Mouse (Mus musculus) heart, postnatal 25 days (tissue): ENCODE data around the gene Hnf1a. TPM values are rescaled to one million over a fixed set of nuclear protein-coding genes. Genes with fewer than 3 reads are reported as not detected.

ENCODE experiments used
- DNase-seq: peaks from one replicate; pipeline ENCODE4 v3.0.0; 2022; ENCODE audit warnings: low spot score
- intact Hi-C: fragments of 180-260 bp; cut with DNase I; formaldehyde crosslinking; loops from one replicate; pipeline ENCODE4 v1.15.1; 2025
- total RNA-seq, 2 experiments: library from RNA; stranded (reverse); gene quantifications; 2 replicates each; pipeline ENCODE4 v1.2.3; 2021

Hnf1a gene
- total RNA-seq, 2 experiments from 2014 or later = not detected

DNA sequence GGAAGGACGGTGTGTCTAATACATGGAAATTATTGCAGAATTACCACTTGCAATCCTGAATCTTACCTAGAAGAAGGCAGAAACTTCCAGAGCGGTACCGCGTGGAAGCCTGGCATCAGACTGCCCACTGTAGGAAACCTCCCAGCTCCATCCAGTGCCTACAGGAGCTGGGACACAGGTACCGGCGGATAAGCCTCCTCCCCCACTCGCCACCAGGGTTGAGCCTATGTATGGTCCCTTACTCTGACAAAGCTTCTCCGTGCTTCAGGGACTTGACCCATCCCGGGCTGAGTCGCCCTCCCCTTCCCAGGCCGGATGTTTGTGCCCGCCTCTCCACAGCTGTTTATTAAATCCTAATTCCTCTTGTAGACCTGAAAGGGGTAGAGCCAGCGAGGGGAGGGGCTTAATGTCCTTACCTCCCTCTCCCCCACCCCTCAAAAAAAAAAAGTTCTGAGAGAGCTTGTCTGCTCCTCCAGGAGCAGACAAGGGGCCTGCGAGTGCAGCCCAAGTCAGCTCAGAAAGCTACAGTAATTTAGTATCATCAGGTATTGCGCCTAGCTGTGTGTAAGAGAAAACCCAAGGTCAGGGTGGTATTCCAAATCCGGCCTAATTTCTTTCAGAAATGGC is 9.3 kb upstream of the Hnf1a start:
- intact Hi-C loops = loop anchor here (2.0 kb wide), 1 partner anchor 29 kb away; no protein-coding TSS in a partner anchor
- no peak for DNase-seq

DNA sequence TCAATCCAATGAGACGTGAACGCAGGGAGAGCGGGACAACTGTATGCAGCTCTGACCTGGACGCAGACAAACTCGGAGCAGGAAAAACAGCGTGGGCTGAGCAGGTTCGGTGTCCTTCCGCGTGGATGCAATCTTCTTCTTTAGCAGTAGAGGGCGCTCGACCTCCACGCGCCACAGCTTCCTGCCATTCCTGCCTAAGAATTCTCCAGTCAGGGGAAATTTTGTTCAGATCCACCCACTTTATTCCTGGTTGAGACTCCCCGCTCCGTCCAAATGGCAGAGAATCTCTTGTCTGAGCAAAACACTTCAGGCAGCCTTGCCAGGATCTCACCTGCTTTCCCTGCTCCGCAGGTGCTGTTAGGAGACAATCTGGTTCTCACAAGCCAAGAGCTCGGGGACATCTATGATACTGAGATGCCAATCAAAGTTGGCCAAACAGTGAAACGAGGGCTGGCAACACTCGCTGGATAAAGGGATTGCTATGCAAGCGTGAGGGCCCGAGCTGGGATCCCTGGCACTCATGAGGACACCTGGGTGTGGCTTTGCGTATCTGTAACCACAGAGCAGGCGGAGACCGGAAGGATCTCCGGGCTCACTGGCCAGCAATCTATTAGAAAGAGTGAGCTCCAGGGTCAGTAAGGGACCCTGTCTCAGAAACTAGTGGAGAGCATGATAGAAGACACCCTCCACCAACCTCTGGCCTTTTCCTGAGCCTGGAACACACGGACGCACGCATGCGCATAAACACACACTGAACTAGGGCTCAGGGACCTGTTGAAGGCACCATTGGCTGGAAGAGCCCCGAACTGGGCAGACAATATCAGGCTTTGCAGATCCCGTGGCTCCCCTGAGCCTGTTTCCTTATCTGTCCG is 8.6 kb upstream of the Hnf1a start:
- intact Hi-C loops = loop anchor here (1.0 to 5.0 kb wide), 5 partner anchors 29 to 257 kb away; no protein-coding TSS in a partner anchor

GRCm38 (mm10) chr5:114978888-114979249 is 8.0 kb upstream of the Hnf1a start:
- intact Hi-C loops = loop anchor here (1.0 to 5.0 kb wide), 4 partner anchors 97 to 258 kb away; no protein-coding TSS in a partner anchor
- DNase-seq = no peak

More for the DNA sequence above, 8.6 kb upstream of the Hnf1a start:
- peak; percentile 51 for DNase-seq

DNA sequence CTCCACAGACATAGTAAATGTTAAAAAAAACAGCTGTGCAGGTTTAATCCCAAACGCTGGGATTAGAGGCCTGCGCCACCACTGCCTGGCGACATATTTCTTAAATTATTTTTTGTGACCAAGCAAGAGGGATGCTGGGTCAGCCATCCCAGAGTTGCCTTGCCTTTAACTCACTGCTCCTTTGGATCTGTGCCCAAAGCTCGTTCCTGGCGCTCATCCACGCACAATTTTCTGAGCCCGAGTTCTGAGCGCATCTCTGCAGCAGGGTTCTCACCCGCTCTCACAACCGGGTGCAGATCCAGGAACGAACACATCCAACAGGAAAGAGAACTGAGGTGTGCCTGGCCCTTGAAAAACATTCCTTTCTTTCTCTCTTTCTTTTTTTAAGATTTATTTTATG is 7.6 kb upstream of the Hnf1a start:
- intact Hi-C loops = loop anchor here (2.0 to 5.0 kb wide), 2 partner anchors 209 to 258 kb away; no protein-coding TSS in a partner anchor
- no peak for DNase-seq

DNA sequence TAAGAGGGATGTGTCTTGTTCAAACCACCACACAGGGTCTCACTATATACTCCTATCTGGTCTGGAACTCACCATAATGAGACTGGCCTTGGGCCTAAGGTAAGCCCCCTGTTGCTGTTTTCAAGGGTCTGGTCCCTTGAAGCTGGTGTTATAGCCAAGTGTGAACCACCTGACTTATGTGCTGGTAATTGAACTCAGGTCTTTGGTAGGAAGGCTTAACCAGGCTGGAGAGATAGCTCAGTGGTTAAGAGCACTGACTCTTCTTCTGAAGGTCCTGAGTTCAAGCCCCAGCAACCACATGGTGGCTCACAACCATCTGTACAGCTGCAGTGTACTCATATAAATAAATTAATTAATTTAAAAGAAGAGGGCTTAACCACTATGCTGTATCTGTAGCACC is 6.0 kb upstream of the Hnf1a start:
- intact Hi-C loops = loop anchor here (5.0 kb wide), 1 partner anchor 210 kb away; no protein-coding TSS in a partner anchor
- DNase-seq = no peak

GRCm38 (mm10) chr5:114973131-114973530 is 2.2 kb upstream of the Hnf1a start:
- DNase-seq = no peak
- intact Hi-C loops = no loop called here

DNA sequence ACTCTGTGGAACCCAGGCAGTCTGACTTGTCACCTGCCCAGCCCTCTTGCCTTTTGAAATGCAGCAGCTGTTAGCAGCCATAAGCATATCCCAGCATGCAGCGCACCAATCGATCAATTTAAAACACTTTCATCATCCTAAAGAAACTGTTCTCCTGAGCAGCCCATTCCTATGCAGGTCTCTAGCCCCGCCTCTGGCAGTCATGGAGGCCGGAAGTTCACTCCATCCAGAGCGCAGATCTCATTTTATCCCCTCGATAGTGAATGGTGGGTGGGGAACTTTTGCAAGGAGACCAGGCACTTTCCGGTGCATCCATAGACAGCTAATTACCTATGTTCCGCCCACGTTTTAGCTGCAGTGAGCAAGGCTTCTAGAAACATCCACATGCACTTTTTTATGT is 1.3 kb upstream of the Hnf1a start:
- intact Hi-C loops = no loop called here
- DNase-seq = no peak

- intact Hi-C loops = no loop called here
- no peak for DNase-seq
Measured at GRCm38 (mm10) chr5:114969609-114970215, 1.2 kb downstream of the Hnf1a start.

- DNase-seq = no peak
- intact Hi-C loops = no loop called here
Measured at GRCm38 (mm10) chr5:114969064-114969463, 1.8 kb downstream of the Hnf1a start.

DNA sequence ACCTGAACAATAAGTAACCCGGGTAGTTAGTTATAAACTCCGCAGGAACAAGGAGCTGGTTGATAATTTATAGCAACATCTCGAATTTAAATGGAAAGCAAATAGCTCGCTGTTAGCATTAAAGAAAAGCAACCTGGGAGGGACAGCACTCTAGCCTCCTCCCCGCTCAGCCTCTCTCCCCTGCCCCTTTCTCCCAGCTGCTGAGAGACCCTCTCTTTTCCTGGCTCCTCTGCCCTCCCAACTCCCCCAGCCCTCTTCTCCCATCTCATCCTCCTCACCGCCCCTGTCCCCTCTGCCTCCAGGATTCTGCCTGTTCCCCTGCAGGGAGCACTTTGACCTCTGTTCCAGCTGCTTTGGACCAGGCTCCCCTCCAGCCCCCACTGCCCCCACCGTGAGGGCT is 2.2 kb downstream of the Hnf1a start:
- no peak for DNase-seq
- intact Hi-C loops = no loop called here

DNA sequence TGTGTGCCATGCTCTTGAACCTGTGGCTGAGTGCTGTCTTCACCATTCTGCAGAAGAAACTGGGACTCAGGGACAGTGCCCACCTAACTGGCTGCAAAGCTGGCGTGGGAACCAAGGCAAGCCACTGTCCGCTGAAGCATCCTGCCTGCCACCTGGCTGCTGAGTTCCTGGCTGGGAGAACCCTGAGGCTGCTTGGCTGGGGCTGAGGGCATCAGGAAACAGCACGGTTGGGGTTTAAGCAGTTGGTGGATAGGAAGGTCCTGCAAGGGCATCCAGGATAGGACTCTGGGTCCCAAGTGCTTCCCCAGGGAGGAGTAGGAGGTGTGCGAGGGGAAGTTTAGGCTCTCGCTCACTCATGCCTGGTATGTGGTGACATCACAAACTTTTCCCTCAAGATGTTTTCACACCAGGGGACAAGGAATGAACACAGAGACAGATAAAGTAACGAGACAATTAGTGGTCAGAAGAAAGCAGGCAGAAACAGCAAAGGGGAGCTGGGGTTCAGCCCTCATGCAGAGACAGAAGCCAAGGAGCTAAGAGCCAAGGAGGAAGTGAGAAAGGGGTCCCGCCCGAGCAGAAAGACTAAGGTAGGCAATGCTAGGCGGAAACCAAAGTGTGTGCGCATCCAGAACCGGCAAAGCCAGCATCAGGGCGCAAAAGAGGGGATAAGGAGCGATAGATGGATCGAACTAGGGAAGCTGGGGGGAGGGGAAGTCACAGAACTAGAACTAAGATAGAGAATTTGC is 3.2 kb downstream of the Hnf1a start:
- intact Hi-C loops = no loop called here
- DNase-seq = no peak

DNA sequence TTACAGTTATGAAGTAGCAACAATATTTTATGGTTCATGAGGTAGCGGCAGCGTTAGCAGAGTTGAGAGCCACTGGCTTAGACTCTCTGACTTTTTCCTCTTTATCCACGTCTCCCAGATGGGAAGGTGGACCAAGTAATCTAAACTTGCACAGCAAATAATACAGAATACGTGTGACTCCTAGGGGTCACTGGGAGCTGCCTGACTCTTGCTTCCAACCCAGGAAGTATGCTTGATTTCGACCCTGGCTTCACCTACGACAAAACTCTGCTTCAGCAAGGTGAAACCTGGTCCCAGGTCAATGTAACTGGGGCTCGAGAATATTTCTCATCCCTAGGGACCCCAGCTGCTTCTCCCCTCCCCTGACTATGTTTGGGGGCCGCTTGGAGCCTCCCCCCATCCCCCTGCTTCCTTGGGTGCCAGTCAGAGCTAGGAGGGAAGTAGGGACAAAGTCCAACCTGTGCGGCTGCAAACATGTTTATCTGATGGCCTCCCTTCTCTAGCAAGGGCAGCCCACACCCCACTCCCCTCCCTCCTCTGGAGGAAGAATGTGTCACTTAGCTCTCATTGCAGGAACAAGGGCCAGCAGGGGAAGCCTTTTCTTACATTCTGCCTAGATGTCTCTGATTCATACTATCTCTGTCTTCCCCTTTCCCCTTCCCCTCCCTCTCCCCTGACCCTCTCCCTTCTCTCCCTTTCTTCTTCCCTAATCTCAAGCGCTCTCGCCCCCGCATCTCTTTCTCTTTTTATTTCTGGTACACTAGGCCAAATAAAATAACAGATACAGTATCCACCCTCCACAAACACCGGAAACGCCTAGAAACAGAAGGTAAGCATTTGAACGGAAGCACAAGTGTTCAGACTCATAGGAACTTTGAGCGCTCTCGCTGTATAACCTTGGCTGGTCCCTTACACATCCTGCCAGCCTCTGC is 5.7 kb downstream of the Hnf1a start:
- no peak for DNase-seq
- intact Hi-C loops = no loop called here

GRCm38 (mm10) chr5:114964315-114964966 is 6.5 kb downstream of the Hnf1a start:
- DNase-seq = no peak
- intact Hi-C loops = no loop called here

DNA sequence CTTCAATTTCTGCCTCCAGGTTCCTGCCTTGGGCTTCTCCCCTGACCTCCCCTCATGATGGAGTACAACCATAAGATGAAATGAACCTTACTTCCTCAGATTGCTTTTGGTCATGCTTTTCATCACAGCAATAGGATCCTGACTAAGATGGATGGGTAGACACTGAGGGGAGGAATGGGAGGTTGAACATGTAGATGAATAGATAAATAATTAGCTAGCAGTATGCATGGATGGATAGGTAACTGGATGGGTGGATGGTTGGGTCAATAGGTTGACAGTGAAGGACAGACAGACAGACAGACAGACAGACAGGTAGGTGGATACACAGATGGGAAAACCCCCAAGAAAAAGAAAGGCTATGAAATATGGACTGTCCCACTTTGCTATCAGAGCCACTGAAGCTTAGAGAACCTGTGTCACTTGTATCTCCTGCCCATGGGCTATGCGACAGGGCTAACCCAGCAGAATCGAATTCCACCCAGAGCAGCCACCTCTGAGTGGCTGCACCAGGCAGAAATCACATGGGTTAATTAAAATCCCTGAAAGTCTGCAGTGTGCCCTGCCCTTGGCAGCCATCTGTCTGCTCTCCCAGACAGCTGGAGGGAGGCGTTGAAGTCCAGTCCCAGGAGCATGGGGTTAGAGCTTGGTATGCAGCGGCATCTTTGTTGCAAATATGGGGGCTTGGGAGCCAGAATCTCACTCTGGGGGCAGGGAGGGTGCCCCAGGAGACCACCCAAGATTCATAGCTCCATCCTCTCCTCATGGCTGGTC is 9.1 kb downstream of the Hnf1a start:
- intact Hi-C loops = no loop called here

DNA sequence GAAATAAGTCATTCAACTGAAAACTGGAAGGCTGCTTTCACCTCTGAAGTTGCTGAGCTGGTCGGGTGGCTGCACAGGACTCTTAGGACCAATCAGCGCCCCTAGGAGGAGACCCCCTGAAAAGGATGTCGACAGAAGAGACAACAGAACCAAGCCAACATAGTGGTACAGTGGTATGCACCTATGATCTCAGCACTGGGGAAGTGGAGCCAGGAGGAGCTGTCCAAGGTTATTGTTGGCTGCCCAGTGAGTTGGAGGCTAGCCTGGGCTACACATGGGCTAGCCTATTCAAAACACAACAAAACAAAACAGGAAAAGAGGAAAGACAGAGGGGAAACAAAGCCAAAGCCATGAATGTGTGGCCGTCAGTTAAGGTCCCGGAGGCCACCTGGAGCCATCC is 12.8 kb downstream of the Hnf1a start:
- DNase-seq = no peak
- intact Hi-C loops = no loop called here

More for the DNA sequence above, 9.1 kb downstream of the Hnf1a start:
- DNase-seq = no peak

DNA sequence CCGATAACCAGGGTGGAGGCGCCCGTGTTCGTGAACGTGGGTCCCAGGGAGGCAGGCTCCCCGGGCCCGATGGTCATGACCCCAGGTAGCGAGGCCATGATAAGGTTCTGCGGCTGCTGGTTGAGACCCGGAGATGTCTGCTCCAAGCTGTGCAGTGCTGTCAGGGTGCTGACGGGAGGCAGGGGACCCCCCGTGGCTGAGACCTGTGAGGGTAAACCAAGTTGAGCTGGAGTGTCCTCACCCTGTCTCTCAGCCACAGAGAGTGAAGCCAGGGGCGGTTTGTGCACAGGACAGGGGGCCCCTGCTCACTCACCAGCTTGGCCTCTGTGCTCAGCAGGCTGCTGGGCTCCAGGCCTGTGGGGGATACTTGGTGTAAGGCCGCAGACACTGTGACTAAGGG is 17.6 kb downstream of the Hnf1a start:
- no peak for DNase-seq
- intact Hi-C loops = no loop called here

DNA sequence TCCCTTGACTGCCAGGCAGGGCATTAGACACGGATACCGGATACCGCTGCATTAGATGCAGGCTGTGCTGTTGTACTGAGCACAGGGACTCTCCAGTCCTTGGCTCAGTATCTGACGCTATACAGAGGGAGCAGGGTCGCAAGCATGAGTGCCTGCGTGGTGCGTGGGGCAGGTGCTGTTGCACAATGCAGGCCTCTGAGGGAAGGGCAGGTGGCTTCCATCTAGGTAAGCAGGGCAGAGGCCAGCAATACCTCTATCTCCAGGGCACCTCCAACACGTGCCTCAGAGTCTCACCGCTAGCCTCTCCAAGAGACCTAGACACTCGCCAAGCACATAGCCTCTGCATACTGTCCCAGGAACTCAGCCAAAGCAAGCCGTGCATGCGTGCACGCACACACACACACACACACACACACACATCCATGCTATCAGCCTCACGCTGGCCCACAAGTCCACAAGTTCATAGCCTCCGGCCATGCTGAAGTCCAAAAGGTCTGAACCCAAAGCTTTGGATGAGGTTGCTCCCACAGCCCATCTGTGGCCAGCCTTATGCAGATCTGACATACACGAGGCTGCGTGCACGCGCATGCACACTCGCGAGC is 19.5 kb downstream of the Hnf1a start:
- DNase-seq = no peak
- intact Hi-C loops = no loop called here
